Mouse (Mus musculus): ENCODE results near the gene Obsl1. TPM values are rescaled to one million over a fixed set of nuclear protein-coding genes. Genes with fewer than 3 reads are reported as not detected.

Obsl1 gene
- polyA plus RNA-seq, 1 experiment from 2014 or later: 33.2 TPM

- Histone ChIP-seq H3K4me2 (peak overlapping the region; percentile 80), H3K4me3 (ENCODE audit: low read depth, low read length) (peak overlapping the region; percentile 62), H3K27me3 (ENCODE audit: control insufficient read depth, insufficient read depth, low read length) (peaks cover 17% of the 10 kb centered on the region; the same call in 1 of the 2 replicates), H3K4me1 (ENCODE audit: control insufficient read depth, insufficient read depth, low read length) (peaks cover 22% of the 10 kb centered on the region), H3K9me3 (ENCODE audit: control insufficient read depth, low read length) (no peaks in the 10 kb centered on the region), H3K9ac (ENCODE audit: low read length) (peak overlapping the region; percentile 69), H3K27ac (ENCODE audit: low read depth, low read length) (no peak overlapping the region; the same call in 1 of the 2 replicates), H3K36me3 (ENCODE audit: control insufficient read depth, insufficient read depth, low read length) (peaks cover 14% of the 10 kb centered on the region; the same call in 1 of the 2 replicates)
- 15% methylated on average over 13 of the region's 13 CpGs for WGBS
- ATAC-seq (ENCODE audit: low FRiP score): no peak
- DNase-seq (ENCODE audit: low spot score, missing footprints): no peak
Measured at GRCm38 (mm10) chr1:75480036-75480435, 26.2 kb downstream of the Obsl1 start.

GRCm38 (mm10) chr1:75479635-75479989 lies 26.6 kb downstream of the Obsl1 start:
- no peak for DNase-seq (ENCODE audit: low spot score, missing footprints)
- Histone ChIP-seq H3K4me1 (ENCODE audit: control insufficient read depth, insufficient read depth, low read length) (peaks cover 22% of the 10 kb centered on the region), H3K9ac (ENCODE audit: low read length) (peak overlapping the region; percentile 69), H3K4me3 (ENCODE audit: low read depth, low read length) (peak overlapping the region; percentile 62), H3K36me3 (ENCODE audit: control insufficient read depth, insufficient read depth, low read length) (peaks cover 18% of the 10 kb centered on the region; the same call in 1 of the 2 replicates), H3K27me3 (ENCODE audit: control insufficient read depth, insufficient read depth, low read length) (peaks cover 13% of the 10 kb centered on the region; the same call in 1 of the 2 replicates), H3K27ac (ENCODE audit: low read depth, low read length) (no peak overlapping the region; the same call in 1 of the 2 replicates), H3K9me3 (ENCODE audit: control insufficient read depth, low read length) (no peaks in the 10 kb centered on the region), H3K4me2 (peak overlapping the region; percentile 80)
- whole genome bisulfite sequencing: 1% methylated on average over 15 of the region's 24 CpGs
- ATAC-seq (ENCODE audit: low FRiP score): peak; percentile 60

- Histone ChIP-seq H3K4me1 (ENCODE audit: control insufficient read depth, insufficient read depth, low read length) (peaks cover 22% of the 10 kb centered on the region), H3K4me2 (peak within 1 kb of the TSS; percentile 80), H3K4me3 (ENCODE audit: low read depth, low read length) (peak within 1 kb of the TSS; percentile 62), H3K27me3 (ENCODE audit: control insufficient read depth, insufficient read depth, low read length) (peaks cover 9% of the 10 kb centered on the region; the same call in 1 of the 2 replicates), H3K27ac (ENCODE audit: low read depth, low read length) (peak within 1 kb of the TSS; percentile 25; the same call in 1 of the 2 replicates), H3K36me3 (ENCODE audit: control insufficient read depth, insufficient read depth, low read length) (peaks cover 20% of the 10 kb centered on the region; the same call in 1 of the 2 replicates), H3K9me3 (ENCODE audit: control insufficient read depth, low read length) (no peaks in the 10 kb centered on the region), H3K9ac (ENCODE audit: low read length) (peak within 1 kb of the TSS; percentile 79)
- DNase-seq (ENCODE audit: low spot score, missing footprints) (peak; percentile 100), ATAC-seq (ENCODE audit: low FRiP score) (peak; percentile 93)
- WGBS: 0% methylated on average over 49 of the region's 76 CpGs
Measured at GRCm38 (mm10) chr1:75478916-75479634, 27.2 kb downstream of the Obsl1 start, which contains the start of the genes Chpf and Tmem198. TSS of gene Chpf (minus strand) at chr1:75479307. TSS of gene Tmem198 (plus strand) at chr1:75479532.

- H3K4me1 ChIP-seq (ENCODE audit: control insufficient read depth, insufficient read depth, low read length): peaks cover 22% of the 10 kb centered on the region
Measured at GRCm38 (mm10) chr1:75478497-75478896, 27.8 kb downstream of the Obsl1 start.

GRCm38 (mm10) chr1:75477966-75478290 lies 28.3 kb downstream of the Obsl1 start:
- peaks cover 9% of the 10 kb centered on the region; the same call in 1 of the 2 replicates for H3K27me3 ChIP-seq (ENCODE audit: control insufficient read depth, insufficient read depth, low read length)
- 56% methylated on average over 3 of the region's 3 CpGs for WGBS
- ATAC-seq (ENCODE audit: low FRiP score) (no peak), DNase-seq (ENCODE audit: low spot score, missing footprints) (no peak)
- H3K9ac ChIP-seq (ENCODE audit: low read length): no peak overlapping the region; the same call in 1 of the 2 replicates
- peaks cover 22% of the 10 kb centered on the region; the same call in 1 of the 2 replicates for H3K36me3 ChIP-seq (ENCODE audit: control insufficient read depth, insufficient read depth, low read length)
- H3K4me1 ChIP-seq (ENCODE audit: control insufficient read depth, insufficient read depth, low read length): peaks cover 22% of the 10 kb centered on the region
- H3K4me2 ChIP-seq: peak overlapping the region; percentile 80
- H3K4me3 ChIP-seq (ENCODE audit: low read depth, low read length): peak overlapping the region; percentile 62
- no peak overlapping the region for H3K27ac ChIP-seq (ENCODE audit: low read depth, low read length)
- H3K9me3 ChIP-seq (ENCODE audit: control insufficient read depth, low read length): no peaks in the 10 kb centered on the region

More at GRCm38 (mm10) chr1:75478497-75478896, 27.8 kb downstream of the Obsl1 start:
- ATAC-seq (ENCODE audit: low FRiP score) (no peak), DNase-seq (ENCODE audit: low spot score, missing footprints) (peak; percentile 88)
- H3K27ac ChIP-seq (ENCODE audit: low read depth, low read length): peak overlapping the region; percentile 25; the same call in 1 of the 2 replicates
- H3K27me3 ChIP-seq (ENCODE audit: control insufficient read depth, insufficient read depth, low read length): peaks cover 9% of the 10 kb centered on the region; the same call in 1 of the 2 replicates
- H3K4me3 ChIP-seq (ENCODE audit: low read depth, low read length): peak overlapping the region; percentile 62
- no peaks in the 10 kb centered on the region for H3K9me3 ChIP-seq (ENCODE audit: control insufficient read depth, low read length)
- peak overlapping the region; percentile 79 for H3K9ac ChIP-seq (ENCODE audit: low read length)
- peak overlapping the region; percentile 80 for H3K4me2 ChIP-seq
- peaks cover 20% of the 10 kb centered on the region; the same call in 1 of the 2 replicates for H3K36me3 ChIP-seq (ENCODE audit: control insufficient read depth, insufficient read depth, low read length)
- 0% methylated on average over 14 of the region's 25 CpGs for WGBS

GRCm38 (mm10) chr1:75477264-75477965 lies 28.8 kb downstream of the Obsl1 start:
- Histone ChIP-seq H3K9me3 (ENCODE audit: control insufficient read depth, low read length) (no peaks in the 10 kb centered on the region), H3K27me3 (ENCODE audit: control insufficient read depth, insufficient read depth, low read length) (peaks cover 5% of the 10 kb centered on the region; the same call in 1 of the 2 replicates), H3K4me1 (ENCODE audit: control insufficient read depth, insufficient read depth, low read length) (peaks cover 22% of the 10 kb centered on the region), H3K4me3 (ENCODE audit: low read depth, low read length) (peak overlapping the region; percentile 62), H3K4me2 (peak overlapping the region; percentile 80), H3K27ac (ENCODE audit: low read depth, low read length) (no peak overlapping the region), H3K36me3 (ENCODE audit: control insufficient read depth, insufficient read depth, low read length) (peaks cover 25% of the 10 kb centered on the region; the same call in 1 of the 2 replicates), H3K9ac (ENCODE audit: low read length) (no peak overlapping the region)
- WGBS: 13% methylated on average over 35 of the region's 35 CpGs
- DNase-seq (ENCODE audit: low spot score, missing footprints) (peak; percentile 99), ATAC-seq (ENCODE audit: low FRiP score) (peak; percentile 5; the same call in 1 of the 2 replicates)

- DNase-seq (ENCODE audit: low spot score, missing footprints): no peak
- 93% methylated on average over 11 of the region's 11 CpGs for whole genome bisulfite sequencing
- Histone ChIP-seq H3K27me3 (ENCODE audit: control insufficient read depth, insufficient read depth, low read length) (no peaks in the 10 kb centered on the region; the same call in 1 of the 2 replicates), H3K4me1 (ENCODE audit: control insufficient read depth, insufficient read depth, low read length) (peaks cover 22% of the 10 kb centered on the region), H3K9ac (ENCODE audit: low read length) (no peak overlapping the region), H3K4me2 (no peak overlapping the region), H3K36me3 (ENCODE audit: control insufficient read depth, insufficient read depth, low read length) (peaks cover 27% of the 10 kb centered on the region; the same call in 1 of the 2 replicates), H3K27ac (ENCODE audit: low read depth, low read length) (no peak overlapping the region), H3K9me3 (ENCODE audit: control insufficient read depth, low read length) (no peaks in the 10 kb centered on the region), H3K4me3 (ENCODE audit: low read depth, low read length) (no peak overlapping the region)
- no peak for ATAC-seq (ENCODE audit: low FRiP score)
Measured at GRCm38 (mm10) chr1:75476441-75476840, 29.8 kb downstream of the Obsl1 start.

- 77% methylated on average over 17 of the region's 17 CpGs for WGBS
- no peak overlapping the region for H3K9ac ChIP-seq (ENCODE audit: low read length)
- H3K27me3 ChIP-seq (ENCODE audit: control insufficient read depth, insufficient read depth, low read length): no peaks in the 10 kb centered on the region
- ATAC-seq (ENCODE audit: low FRiP score): no peak
- no peak overlapping the region for H3K4me2 ChIP-seq
- peaks cover 6% of the 10 kb centered on the region; the same call in 1 of the 2 replicates for H3K4me1 ChIP-seq (ENCODE audit: control insufficient read depth, insufficient read depth, low read length)
- no peak overlapping the region for H3K4me3 ChIP-seq (ENCODE audit: low read depth, low read length)
- DNase-seq (ENCODE audit: low spot score, missing footprints): no peak
- H3K27ac ChIP-seq (ENCODE audit: low read depth, low read length): no peak overlapping the region
- no peaks in the 10 kb centered on the region for H3K9me3 ChIP-seq (ENCODE audit: control insufficient read depth, low read length)
- 0 out of 2 replicates have a peak, but pooled peaks cover 7% of the 10 kb centered on the region for H3K36me3 ChIP-seq (ENCODE audit: control insufficient read depth, insufficient read depth, low read length)
Measured at GRCm38 (mm10) chr1:75469287-75469825, 36.9 kb downstream of the Obsl1 start.

All from midbrain, embryonic 11.5 days (tissue).